ENCODE assay signal across 11 mouse cellular contexts in genomic region chr11:46025962-46026392, GRCm38 (mm10). TPM values are rescaled to one million over a fixed set of nuclear protein-coding genes. Genes with fewer than 3 reads are reported as not detected.
DNase-seq lines count a peak whose midpoint lies in the region; ATAC-seq lines count a peak whose summit lies in the region.
"Had no signal": no experiment of that assay in that cellular context is flagged by ENCODE, and none has a peak within 500 bp of the region (broad histone marks: within the 10 kb centered on the region; RNA-seq: fewer than 3 reads in every experiment).

No protein-coding gene starts in this region.

- H3K27me3 ChIP-seq in forebrain, embryonic 10.5 days (ENCODE audit: poor library complexity, severe bottlenecking): no peaks in the 10 kb centered on the region
- H3K27me3 ChIP-seq: midbrain, embryonic 15.5 days had no signal

- H3K9me3 ChIP-seq in forebrain, embryonic 10.5 days: no peaks in the 10 kb centered on the region
- H3K9me3 ChIP-seq: midbrain, embryonic 15.5 days had no signal

- no peaks in the 10 kb centered on the region for H3K36me3 ChIP-seq in forebrain, embryonic 10.5 days (replicated peaks)
- H3K36me3 ChIP-seq: midbrain, embryonic 15.5 days had no signal

- peaks cover 11% of the 10 kb centered on the region for H3K4me1 ChIP-seq in forebrain, embryonic 10.5 days

- no peak overlapping the region for H3K27ac ChIP-seq in forebrain, embryonic 10.5 days
- H3K27ac ChIP-seq: midbrain, embryonic 15.5 days had no signal

- H3K4me3 ChIP-seq in forebrain, embryonic 10.5 days: no peak overlapping the region
- H3K4me3 ChIP-seq: erythroblast, embryonic 14.5 days; midbrain, embryonic 15.5 days had no signal

- 75% methylated on average over 7 of the region's 7 CpGs for WGBS in forebrain, embryonic 10.5 days

- ATAC-seq in monocyte, adult 5-6 weeks (replicated peaks; ENCODE audit: insufficient number of reproducible peaks, low FRiP score, low TSS enrichment, poor library complexity, severe bottlenecking): no peak
- ATAC-seq: midbrain, embryonic 15.5 days had no signal

- peak; percentile 17 to 37 for DNase-seq in cerebellum, postnatal 25 days
- DNase-seq in cerebellum, adult 9-10 months: no peak
- DNase-seq in urinary bladder, postnatal 4 days (ENCODE audit: low spot score in 2 of 2): peak; percentile 18 to 45
- no peak for DNase-seq in urinary bladder, postnatal 36 days (ENCODE audit: low spot score in 2 of 2)
- DNase-seq in lung, adult 18-20 months: peak; percentile 54 to 70
- DNase-seq in forebrain, embryonic 10.5 days (ENCODE audit: extremely low spot score, low spot score): no peak
- DNase-seq in spleen, adult 12 weeks (ENCODE audit: low spot score): no peak
- DNase-seq: layer of hippocampus, adult 9-11 months had no signal

RNA-seq across cellular contexts. Expression of gene Gm12166, which starts 26.1 kb away (rescaled TPM):
- 2.5 and 3.8 TPM in 2 replicates for polyA plus RNA-seq in forebrain, embryonic 10.5 days (2016; fragmentation: Nextera tagmentation; extraction: Ambion mirVana)
- 7.1 to 33.7 TPM (median 17.4 TPM) in 3 replicates for total RNA-seq in monocyte, adult 5-6 weeks (2017)

RNA-seq across cellular contexts. Expression of gene Adam19, which starts 29.8 kb away (rescaled TPM):
- 10.7 TPM in 2 replicates for polyA plus RNA-seq in forebrain, embryonic 10.5 days (2016; fragmentation: Nextera tagmentation; extraction: Ambion mirVana)
- 7.8 to 13.7 TPM (median 10.7 TPM) in 3 replicates for total RNA-seq in monocyte, adult 5-6 weeks (2017)

RNA-seq across cellular contexts. Expression of gene Sox30, which starts 45.9 kb away (rescaled TPM):
- 0.05 TPM in 1 of 2 replicates, not detected in the other for polyA plus RNA-seq in forebrain, embryonic 10.5 days (2016; fragmentation: Nextera tagmentation; extraction: Ambion mirVana)
- total RNA-seq in monocyte, adult 5-6 weeks (2017): not detected in 3 replicates
- polyA plus RNA-seq: erythroblast, embryonic 14.5 days had no signal

Comparison
In these comparisons a context has a peak if more than half of its experiments do, and no peak if none do; other contexts are left out.
1. DNase-seq: peak in cerebellum, postnatal 25 days (2 of 2), urinary bladder, postnatal 4 days (2 of 2) and lung, adult 18-20 months (2 of 2); none in cerebellum, adult 9-10 months (single experiment), urinary bladder, postnatal 36 days (0 of 2), forebrain, embryonic 10.5 days (single experiment) and spleen, adult 12 weeks (single experiment).